7 mouse cellular contexts compared by ENCODE assay signal in the genomic region with DNA sequence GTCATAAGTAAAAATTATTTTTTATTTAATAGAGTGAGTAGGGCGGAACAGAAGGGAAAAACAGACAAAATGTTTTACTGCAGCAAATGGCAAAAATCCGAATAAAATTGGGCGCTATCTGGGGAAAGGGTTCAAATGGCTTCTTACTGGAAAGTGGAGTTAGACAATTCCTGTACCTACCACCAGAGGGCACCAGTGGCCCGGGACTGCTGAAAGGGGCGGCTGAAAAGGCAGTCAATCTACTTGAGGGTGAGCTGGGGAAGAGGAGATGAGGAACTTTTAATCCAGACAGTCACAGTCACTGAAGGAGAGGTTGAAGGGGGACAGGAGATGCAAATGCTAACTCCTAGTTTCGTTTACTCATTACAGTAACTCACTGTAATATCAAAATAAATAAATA. TPM values are rescaled to one million over a fixed set of nuclear protein-coding genes. Genes with fewer than 3 reads are reported as not detected.
DNase-seq lines count a peak whose midpoint lies in the region; TF ChIP-seq lines count a peak whose summit lies in the region.

No protein-coding gene starts in this region.

- H3K4me1 ChIP-seq in bone marrow, adult 2 months (ENCODE audit: control insufficient read depth, insufficient read depth, low read length), result no peaks in the 10 kb centered on the region
- peaks cover 8% of the 10 kb centered on the region for H3K4me1 ChIP-seq in small intestine, adult 2 months (ENCODE audit: control insufficient read depth, insufficient read depth, insufficient read length, low read length)

- no peak overlapping the region for H3K27ac ChIP-seq in bone marrow, adult 2 months (ENCODE audit: control insufficient read depth, insufficient read depth, low read depth, low read length, poor library complexity)
- no peak overlapping the region for H3K27ac ChIP-seq in small intestine, adult 2 months (ENCODE audit: insufficient read depth, low read depth, low read length)

- H3K27me3 ChIP-seq in small intestine, adult 2 months (ENCODE audit: control insufficient read depth, insufficient read depth, low read length), result no peaks in the 10 kb centered on the region

- peak; percentile 81 for DNase-seq in 3T3-L1 (ENCODE audit: low read depth, low spot score)
- peak; percentile 74 for DNase-seq in CD4-positive helper T cell, adult 2 months (ENCODE audit: low read depth, low spot score)
- DNase-seq in fibroblast of lung, adult 2 months (ENCODE audit: low read depth), result peak; percentile 29
- peak; percentile 76 to 80 for DNase-seq in kidney, postnatal 25 days
- peak; percentile 74 for DNase-seq in lung, postnatal 25 days (ENCODE audit: low spot score)

- TF ChIP-seq POLR2A in bone marrow, adult 2 months (IDR thresholded peaks at IDR 0.05; ENCODE audit: borderline replicate concordance, control insufficient read depth, low read depth, low read length), result no peak
- TF ChIP-seq POLR2A in small intestine, adult 2 months (IDR thresholded peaks at IDR 0.05; ENCODE audit: low read depth, low read length), result no peak

- 18% methylated on average over 6 of the region's 6 CpGs for WGBS in bone marrow, adult 2 months
- 40% methylated on average over 6 of the region's 6 CpGs for WGBS in small intestine, adult 2 months

- TF ChIP-seq CTCF in bone marrow, adult 2 months (IDR thresholded peaks at IDR 0.05; ENCODE audit: control insufficient read depth, insufficient read depth, low read length), result peak; percentile 93
- TF ChIP-seq CTCF in small intestine, adult 2 months (IDR thresholded peaks at IDR 0.05; ENCODE audit: extremely low read depth, insufficient read length, insufficient replicate concordance, low read depth, low read length), result peak; percentile 91; the same call in 1 of the 2 replicates

- no peak overlapping the region for H3K4me3 ChIP-seq in bone marrow, adult 2 months (replicated peaks; ENCODE audit: control insufficient read depth, low read depth, low read length)
- no peak overlapping the region for H3K4me3 ChIP-seq in small intestine, adult 2 months (ENCODE audit: low read depth, low read length)

- no peaks in the 10 kb centered on the region for H3K36me3 ChIP-seq in small intestine, adult 2 months (ENCODE audit: control insufficient read depth, insufficient read depth, low read length)

RNA-seq across cellular contexts. Expression of a gene that starts 4.6 kb away (rescaled TPM):
- polyA plus RNA-seq in bone marrow, adult 2 months (2011; ENCODE audit: insufficient read depth, insufficient read length, low replicate concordance, missing spikeins), result 23.9 and 27.3 TPM in 2 replicates
- 32.2 and 48.5 TPM in 2 replicates for polyA plus RNA-seq in small intestine, adult 2 months (2012; rRNA removed)

Comparison
In these comparisons a context has a peak if more than half of its experiments do, and no peak if none do; other contexts are left out.
1. DNase-seq: peak in every context shown above with its lines; median percentile 81 in 3T3-L1; 78 in kidney, postnatal 25 days; 74 in CD4-positive helper T cell, adult 2 months; 74 in lung, postnatal 25 days; 29 in fibroblast of lung, adult 2 months.